Mouse (Mus musculus): ENCODE results near the gene Swi5. TPM values are rescaled to one million over a fixed set of nuclear protein-coding genes. Genes with fewer than 3 reads are reported as not detected.

The Swi5 gene
- total and polyA plus RNA-seq, 3 experiments = 371 to 480 TPM; not detected in 1

DNA sequence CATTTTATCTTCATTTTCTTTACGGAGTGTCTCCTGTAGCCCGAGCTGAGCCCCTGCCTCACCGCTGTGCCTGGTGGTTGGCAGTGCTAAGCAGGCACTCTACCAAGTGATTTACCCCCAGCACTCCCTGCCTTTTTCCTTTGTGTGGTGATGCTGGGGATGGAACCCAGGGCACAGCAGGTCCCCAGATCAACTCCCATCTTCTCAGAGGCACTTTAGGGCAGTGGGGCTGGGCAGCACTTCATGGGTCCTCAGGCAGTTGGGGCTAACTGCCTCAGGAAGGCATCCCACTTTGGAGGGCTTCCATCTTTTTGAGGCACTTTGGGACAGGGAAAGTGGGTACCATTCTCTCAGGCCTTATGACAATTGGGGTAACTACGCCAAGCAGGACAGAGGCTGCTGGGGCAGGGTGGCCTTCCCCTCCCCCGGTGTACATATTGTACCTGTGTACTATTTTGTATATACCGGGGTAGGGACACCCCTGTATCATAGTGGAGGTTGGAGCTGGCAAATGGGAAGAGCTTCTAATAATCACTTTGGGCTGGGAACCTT is 19.4 kb upstream of the Swi5 start:
- DNase-seq (ENCODE audit: low read depth, low spot score) = no peak
- H3K79me2 ChIP-seq (ENCODE audit: control insufficient read depth, insufficient read depth, low read length, poor library complexity) = no peaks in the 10 kb centered on the region
- TF ChIP-seq POLR2AphosphoS5 (IDR thresholded peaks at IDR 0.05; ENCODE audit: borderline replicate concordance, low read depth, low read length) = no peak
- TF ChIP-seq MAFK (IDR thresholded peaks at IDR 0.05; ENCODE audit: borderline replicate concordance, low read depth, low read length) = no peak
- TF ChIP-seq ELF1 (IDR thresholded peaks at IDR 0.05; ENCODE audit: low read depth, low read length) = no peak
- no peak for TF ChIP-seq USF1 (IDR thresholded peaks at IDR 0.05; ENCODE audit: low read depth, low read length)
- TF ChIP-seq ZC3H11A (IDR thresholded peaks at IDR 0.05; ENCODE audit: low read depth, low read length) = no peak
- TF ChIP-seq RAD21 (IDR thresholded peaks at IDR 0.05; ENCODE audit: low read depth, low read length) = no peak
- no peak for TF ChIP-seq SMC3 (IDR thresholded peaks at IDR 0.05; ENCODE audit: low read depth, low read length)
- TF ChIP-seq ZNF384 (IDR thresholded peaks at IDR 0.05; ENCODE audit: low read depth, low read length) = no peak
- TF ChIP-seq TCF12 (IDR thresholded peaks at IDR 0.05; ENCODE audit: low read depth, low read length) = no peak
- no peak for TF ChIP-seq GABPA (IDR thresholded peaks at IDR 0.05; ENCODE audit: low read depth, low read length)
- no peak for TF ChIP-seq BHLHE40 (IDR thresholded peaks at IDR 0.05; ENCODE audit: borderline replicate concordance, low read depth, low read length)
- TF ChIP-seq POLR2AphosphoS2 (IDR thresholded peaks at IDR 0.05; ENCODE audit: low read length) = no peak
- TF ChIP-seq MEF2A (IDR thresholded peaks at IDR 0.05; ENCODE audit: extremely low read depth, insufficient replicate concordance, low read depth, low read length, poor library complexity, severe bottlenecking) = no peak
- TF ChIP-seq TBP (IDR thresholded peaks at IDR 0.05; ENCODE audit: low read depth, low read length) = no peak
- no peak for TF ChIP-seq HCFC1 (IDR thresholded peaks at IDR 0.05; ENCODE audit: low read depth, low read length)
- no peak for TF ChIP-seq RCOR1 (IDR thresholded peaks at IDR 0.05; ENCODE audit: low read depth, low read length)
- TF ChIP-seq SIN3A (IDR thresholded peaks at IDR 0.05; ENCODE audit: low read length) = no peak
- no peak for TF ChIP-seq TAL1 (IDR thresholded peaks at IDR 0.05; ENCODE audit: low read length)
- TF ChIP-seq NELFE (IDR thresholded peaks at IDR 0.05; ENCODE audit: low read depth, low read length) = no peak
- TF ChIP-seq USF2 (IDR thresholded peaks at IDR 0.05; ENCODE audit: borderline replicate concordance in 1 of 2, insufficient read depth in 1 of 2, low read depth in 1 of 2, low read length in 2 of 2) = no peak
- no peak overlapping the region for H3K27ac ChIP-seq (ENCODE audit: control insufficient read depth, low read depth, low read length)
- H3K27me3 ChIP-seq (ENCODE audit: control insufficient read depth in 1 of 2, insufficient read depth in 2 of 2, low read length in 2 of 2) = no peaks in the 10 kb centered on the region
- H3K4me1 ChIP-seq (ENCODE audit: control insufficient read depth in 1 of 2, insufficient read depth in 2 of 2, low read length in 2 of 2) = peaks cover 2 to 3% of the 10 kb centered on the region in 2 experiments; a peak in 2 of 4 replicates
- H3K36me3 ChIP-seq (ENCODE audit: control insufficient read depth in 1 of 2, insufficient read depth in 2 of 2, low read length in 2 of 2) = no peaks in the 10 kb centered on the region
- no peak overlapping the region for H3K9ac ChIP-seq (ENCODE audit: control insufficient read depth, low read depth, low read length, poor library complexity, severe bottlenecking)
- no peaks in the 10 kb centered on the region for H3K9me3 ChIP-seq (replicated peaks; ENCODE audit: insufficient read depth, low read length)
- no peak overlapping the region for H3K4me3 ChIP-seq (ENCODE audit: control insufficient read depth in 1 of 2, insufficient read depth in 1 of 2, low read depth in 2 of 2, low read length in 2 of 2)

DNA sequence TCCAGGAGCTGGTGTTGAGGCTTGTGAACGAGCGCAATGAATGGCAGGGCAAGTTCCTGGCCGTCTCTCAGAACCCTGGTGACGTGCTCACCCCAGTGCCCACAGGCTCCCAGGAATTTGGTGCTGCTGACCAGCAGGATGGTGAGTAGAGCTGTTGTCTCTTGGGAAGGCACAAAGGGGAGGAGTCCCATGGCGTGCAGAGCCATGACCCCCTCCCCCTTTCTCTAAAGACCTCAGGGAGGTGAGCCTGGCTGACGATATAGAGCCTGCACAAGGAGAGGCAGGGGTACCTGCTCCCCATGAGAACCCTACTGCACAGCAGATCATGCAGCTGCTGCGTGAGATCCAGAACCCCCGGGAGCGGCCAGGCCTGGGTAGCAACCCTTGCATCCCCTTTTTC is 18.3 kb upstream of the Swi5 start:
- Histone ChIP-seq H3K4me3 (ENCODE audit: control insufficient read depth in 1 of 2, insufficient read depth in 1 of 2, low read depth in 2 of 2, low read length in 2 of 2) (no peak overlapping the region), H3K27me3 (ENCODE audit: control insufficient read depth in 1 of 2, insufficient read depth in 2 of 2, low read length in 2 of 2) (no peaks in the 10 kb centered on the region), H3K9ac (ENCODE audit: control insufficient read depth, low read depth, low read length, poor library complexity, severe bottlenecking) (no peak overlapping the region), H3K27ac (ENCODE audit: control insufficient read depth, low read depth, low read length) (no peak overlapping the region), H3K9me3 (replicated peaks; ENCODE audit: insufficient read depth, low read length) (no peaks in the 10 kb centered on the region), H3K79me2 (ENCODE audit: control insufficient read depth, insufficient read depth, low read length, poor library complexity) (no peaks in the 10 kb centered on the region), H3K36me3 (ENCODE audit: control insufficient read depth in 1 of 2, insufficient read depth in 2 of 2, low read length in 2 of 2) (peaks cover 0 to under 1% of the 10 kb centered on the region in 2 experiments; a peak in 1 of 4 replicates), H3K4me1 (ENCODE audit: control insufficient read depth in 1 of 2, insufficient read depth in 2 of 2, low read length in 2 of 2) (peaks cover under 1 to 1% of the 10 kb centered on the region in 2 experiments; a peak in 1 of 4 replicates)
- no peak for TF ChIP-seq HCFC1 (IDR thresholded peaks at IDR 0.05; ENCODE audit: low read depth, low read length)
- TF ChIP-seq EP300 (IDR thresholded peaks at IDR 0.05; ENCODE audit: low read depth in 1 of 2, low read length in 2 of 2) = no peak
- no peak for TF ChIP-seq GATA1 (IDR thresholded peaks at IDR 0.05; ENCODE audit: low read depth, low read length)
- no peak for TF ChIP-seq USF1 (IDR thresholded peaks at IDR 0.05; ENCODE audit: low read depth, low read length)
- no peak for TF ChIP-seq POLR2AphosphoS2 (IDR thresholded peaks at IDR 0.05; ENCODE audit: low read length)
- TF ChIP-seq UBTF (IDR thresholded peaks at IDR 0.05; ENCODE audit: borderline replicate concordance, insufficient read depth, low read depth, low read length) = no peak
- TF ChIP-seq RAD21 (IDR thresholded peaks at IDR 0.05; ENCODE audit: low read depth, low read length) = no peak
- TF ChIP-seq NRF1 (IDR thresholded peaks at IDR 0.05; ENCODE audit: insufficient read depth, low read depth, low read length, poor library complexity, severe bottlenecking) = no peak
- TF ChIP-seq TBP (IDR thresholded peaks at IDR 0.05; ENCODE audit: low read depth, low read length) = no peak
- TF ChIP-seq SMC3 (IDR thresholded peaks at IDR 0.05; ENCODE audit: low read depth, low read length) = no peak
- no peak for DNase-seq (ENCODE audit: low read depth, low spot score)
